Mouse (Mus musculus): ENCODE measurements around the gene Scaf1.

Scaf1 gene

DNA sequence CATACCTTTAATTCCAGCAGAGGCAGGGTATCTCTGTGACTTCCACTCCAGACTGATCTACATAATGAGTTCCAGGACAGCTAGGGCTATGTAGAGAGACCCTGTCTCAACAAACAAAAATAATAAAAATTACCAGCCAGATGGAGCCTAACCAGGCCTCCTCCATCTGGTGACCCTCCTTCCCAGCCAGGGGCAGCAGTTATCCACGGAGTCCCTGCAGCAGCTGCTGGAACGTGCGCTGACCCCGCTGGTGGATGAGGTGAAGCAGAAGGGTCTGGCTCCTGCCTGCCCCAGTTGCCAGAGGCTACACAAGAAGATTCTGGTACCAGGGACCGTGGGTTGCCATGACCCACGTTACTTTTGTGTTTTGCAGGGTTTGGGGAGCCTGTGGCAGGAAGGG is 59.9 kb downstream of the Scaf1 start:
- ATAC-seq (ENCODE audit: low TSS enrichment): no peak

DNA sequence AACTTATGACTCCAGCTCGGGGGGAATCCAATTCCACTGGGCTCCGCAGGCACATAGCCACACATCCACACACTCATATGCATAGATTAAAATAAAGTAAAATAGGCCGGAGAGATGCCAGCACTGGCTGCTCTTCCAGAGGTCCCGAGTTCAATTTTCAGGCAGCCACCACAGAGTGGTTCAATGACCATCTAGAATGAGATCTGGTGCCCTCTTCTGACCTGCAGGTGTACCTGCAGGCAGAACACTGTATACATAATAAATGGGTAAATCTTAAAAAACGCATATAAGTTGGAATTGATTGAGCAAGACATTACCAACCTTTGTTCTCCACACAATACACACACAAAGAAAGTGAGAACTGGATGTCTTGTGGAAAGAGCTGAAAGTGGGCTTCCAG is 60.5 kb downstream of the Scaf1 start:
- no peak for ATAC-seq (ENCODE audit: low TSS enrichment)

DNA sequence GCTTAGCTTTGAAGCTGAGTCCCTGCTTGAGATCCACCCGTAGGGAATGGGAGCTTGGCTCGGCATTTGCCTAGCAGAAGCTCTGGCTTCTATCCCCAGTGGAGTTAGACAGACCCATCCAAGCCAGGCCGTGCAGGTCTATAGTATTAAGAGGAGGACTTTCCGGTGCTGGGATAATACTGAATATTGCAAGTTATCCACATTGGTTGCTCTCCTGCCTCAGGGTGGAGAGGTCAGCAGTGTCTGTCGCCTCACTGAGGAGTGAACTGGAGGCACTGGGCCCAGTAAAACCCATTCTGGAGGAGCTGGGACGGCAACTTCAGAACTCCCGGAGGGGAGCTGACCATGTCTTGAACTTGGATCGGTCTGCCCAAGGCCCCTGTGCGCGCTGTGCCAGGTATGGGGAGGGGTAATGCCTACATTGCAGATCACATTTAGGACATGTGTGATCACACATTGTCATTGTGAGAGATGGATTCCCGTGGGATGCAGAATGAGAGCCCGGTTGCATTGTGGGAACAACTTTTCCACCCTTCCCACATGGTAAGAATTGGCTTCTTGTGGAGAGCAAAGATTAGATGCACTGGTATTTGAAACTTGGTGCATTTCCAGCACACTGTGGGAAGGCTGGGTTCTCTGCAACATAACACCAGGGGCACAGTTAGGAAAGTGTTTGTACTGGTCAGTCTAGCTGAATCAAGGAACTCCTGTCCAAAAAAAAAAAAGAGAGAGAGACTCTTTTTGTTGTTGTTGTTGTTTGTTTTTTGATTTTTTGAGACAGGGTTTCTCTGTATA is 61.9 kb downstream of the Scaf1 start:
- ATAC-seq (ENCODE audit: low TSS enrichment): no peak

- ATAC-seq (ENCODE audit: low TSS enrichment): no peak
These were observed 62.6 kb downstream of the Scaf1 start for GRCm38 (mm10) chr7:44953561-44953960.
